Mouse (Mus musculus): ENCODE measurements around the gene Stra6. TPM values are rescaled to one million over a fixed set of nuclear protein-coding genes. Genes with fewer than 3 reads are reported as not detected.

Gene Stra6
- polyA plus RNA-seq, 2 experiments = 13.1 to 22.0 TPM

DNA sequence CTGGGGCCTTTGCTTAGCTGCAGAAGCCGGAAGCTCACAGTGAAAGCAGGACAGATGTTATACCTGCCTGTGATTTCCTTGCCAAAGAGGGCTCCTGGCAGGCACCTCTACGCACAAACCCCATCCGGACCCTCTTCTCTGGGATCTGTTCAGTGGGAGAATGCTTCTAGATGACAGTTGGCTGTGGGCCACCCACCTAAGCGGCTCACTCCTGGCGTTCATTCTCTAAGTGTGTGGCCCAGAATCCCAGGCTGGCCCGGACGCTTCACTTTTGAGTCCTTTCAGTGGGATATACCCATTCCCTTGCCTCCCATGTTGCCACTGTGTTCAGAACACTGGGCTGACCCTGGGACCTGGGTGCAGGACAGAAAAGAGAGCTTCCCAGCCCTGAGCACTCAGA is 23.3 kb downstream of the Stra6 start:
- no peaks in the 10 kb centered on the region for H3K36me3 ChIP-seq (ENCODE audit: control insufficient read depth, insufficient read depth, low read length)
- WGBS = 49% methylated on average over 7 of the region's 7 CpGs
- no peak overlapping the region for H3K27ac ChIP-seq (replicated peaks; ENCODE audit: low read depth, low read length)
- H3K4me2 ChIP-seq (replicated peaks; ENCODE audit: low read depth, low read length, severe bottlenecking) = no peak overlapping the region
- DNase-seq (ENCODE audit: low spot score) (no peak), ATAC-seq (ENCODE audit: low FRiP score, low read depth) (no peak)
- peaks cover 42% of the 10 kb centered on the region for H3K4me1 ChIP-seq (ENCODE audit: control insufficient read depth, insufficient read depth, low read length)
- H3K9me3 ChIP-seq (ENCODE audit: control insufficient read depth, low read length) = no peaks in the 10 kb centered on the region
- no peak overlapping the region for H3K4me3 ChIP-seq (replicated peaks; ENCODE audit: low read length)
- H3K9ac ChIP-seq (ENCODE audit: low read depth, low read length, severe bottlenecking) = 0 out of 2 replicates have a peak overlapping the region, but pooled peaks have one; percentile 4
- no peak for TF ChIP-seq POLR2A (IDR thresholded peaks at IDR 0.05; ENCODE audit: borderline replicate concordance, extremely low read depth, insufficient read depth, insufficient read length)
- no peaks in the 10 kb centered on the region; the same call in 1 of the 2 replicates for H3K27me3 ChIP-seq (ENCODE audit: control insufficient read depth, insufficient read depth, low read length)

DNA sequence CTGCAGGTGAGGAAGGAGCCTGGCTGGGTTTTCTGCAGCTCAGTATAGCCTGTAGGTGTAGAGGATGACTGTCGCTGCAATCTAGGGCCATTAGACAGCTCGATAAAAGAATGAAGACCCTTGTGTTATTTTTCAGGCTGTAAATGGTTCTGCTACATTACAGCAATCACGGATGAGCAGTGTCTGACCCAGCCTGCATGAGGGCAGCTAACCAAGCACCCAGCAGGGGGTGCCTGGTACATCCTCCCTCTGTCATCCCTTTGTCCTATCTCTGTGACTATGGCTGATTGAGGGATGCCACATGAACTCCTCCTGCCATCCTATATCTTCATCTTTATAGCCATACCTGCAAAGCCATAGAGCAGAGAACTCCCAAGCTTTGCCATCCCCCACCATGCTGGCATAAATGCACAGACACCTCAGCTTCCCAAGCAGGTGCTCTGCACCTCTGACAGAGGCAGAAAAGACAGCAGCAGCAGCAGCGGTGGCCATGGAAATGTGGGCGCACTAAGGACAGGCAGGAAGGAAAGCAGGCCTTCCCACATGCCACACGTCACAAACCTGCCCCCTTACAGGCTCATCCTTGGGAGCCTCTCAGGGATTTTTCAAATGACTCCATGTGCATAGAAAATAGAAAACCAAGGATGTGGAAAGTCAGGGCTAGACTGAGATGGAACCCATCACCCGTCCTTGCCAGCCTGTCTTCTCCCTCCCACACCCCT is 23.9 kb downstream of the Stra6 start:
- Histone ChIP-seq H3K27me3 (ENCODE audit: control insufficient read depth, insufficient read depth, low read length) (no peaks in the 10 kb centered on the region; the same call in 1 of the 2 replicates), H3K4me3 (replicated peaks; ENCODE audit: low read length) (no peak overlapping the region), H3K27ac (replicated peaks; ENCODE audit: low read depth, low read length) (no peak overlapping the region), H3K9ac (ENCODE audit: low read depth, low read length, severe bottlenecking) (no peak overlapping the region), H3K9me3 (ENCODE audit: control insufficient read depth, low read length) (no peaks in the 10 kb centered on the region), H3K4me1 (ENCODE audit: control insufficient read depth, insufficient read depth, low read length) (peaks cover 48% of the 10 kb centered on the region), H3K36me3 (ENCODE audit: control insufficient read depth, insufficient read depth, low read length) (no peaks in the 10 kb centered on the region), H3K4me2 (replicated peaks; ENCODE audit: low read depth, low read length, severe bottlenecking) (no peak overlapping the region)
- no peak for DNase-seq (ENCODE audit: low spot score)
- WGBS = 64% methylated on average over 7 of the region's 7 CpGs
- no peak for TF ChIP-seq POLR2A (IDR thresholded peaks at IDR 0.05; ENCODE audit: borderline replicate concordance, extremely low read depth, insufficient read depth, insufficient read length)
- ATAC-seq (ENCODE audit: low FRiP score, low read depth) = no peak

DNA sequence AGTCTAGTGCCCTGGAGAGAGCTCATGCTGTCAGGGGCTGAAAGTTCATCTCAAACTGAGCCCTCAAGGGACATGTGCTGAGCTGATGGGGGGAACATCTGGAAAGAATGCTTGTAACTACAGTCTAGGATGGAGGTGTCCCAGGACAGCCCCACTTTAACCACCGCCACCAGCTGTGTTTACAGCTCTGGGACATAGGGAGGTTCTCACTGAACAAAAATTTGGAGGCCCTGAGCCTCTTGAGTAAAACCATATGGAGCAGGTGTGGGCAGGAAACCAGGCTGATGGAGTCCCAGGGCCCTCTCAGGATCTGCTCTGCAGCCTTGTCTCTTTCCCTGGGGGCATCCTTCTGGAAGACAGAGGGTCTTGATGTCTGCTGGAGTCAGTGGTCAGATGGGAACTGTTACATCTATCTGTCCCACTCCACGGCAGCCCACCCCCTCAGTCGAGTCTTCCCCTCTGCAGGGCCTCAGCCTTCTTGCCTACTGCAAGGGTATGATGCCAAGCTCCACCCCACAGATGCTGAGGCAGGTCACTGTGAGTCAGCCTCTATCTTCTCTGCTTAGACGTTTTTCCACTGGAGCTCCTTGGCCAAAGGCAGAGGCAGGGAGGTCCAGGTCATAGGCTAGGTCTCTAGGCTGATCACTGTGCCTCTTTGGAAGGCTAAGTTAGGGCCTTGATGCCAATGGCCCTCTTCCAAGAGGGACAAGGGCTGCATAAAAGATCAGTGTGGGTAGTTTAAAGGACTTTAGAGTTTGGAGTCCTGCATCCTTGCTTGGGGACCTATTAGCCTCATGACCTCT is 28.2 kb downstream of the Stra6 start:
- Histone ChIP-seq H3K4me2 (replicated peaks; ENCODE audit: low read depth, low read length, severe bottlenecking) (no peak overlapping the region), H3K4me3 (replicated peaks; ENCODE audit: low read length) (no peak overlapping the region), H3K27ac (replicated peaks; ENCODE audit: low read depth, low read length) (no peak overlapping the region), H3K4me1 (ENCODE audit: control insufficient read depth, insufficient read depth, low read length) (peaks cover 21% of the 10 kb centered on the region), H3K27me3 (ENCODE audit: control insufficient read depth, insufficient read depth, low read length) (no peaks in the 10 kb centered on the region), H3K9me3 (ENCODE audit: control insufficient read depth, low read length) (no peaks in the 10 kb centered on the region), H3K36me3 (ENCODE audit: control insufficient read depth, insufficient read depth, low read length) (no peaks in the 10 kb centered on the region), H3K9ac (ENCODE audit: low read depth, low read length, severe bottlenecking) (no peak overlapping the region)
- no peak for TF ChIP-seq POLR2A (IDR thresholded peaks at IDR 0.05; ENCODE audit: borderline replicate concordance, extremely low read depth, insufficient read depth, insufficient read length)
- peak; percentile 87 for ATAC-seq (ENCODE audit: low FRiP score, low read depth)
- 9% methylated on average over 4 of the region's 4 CpGs for WGBS
- peak; percentile 78 for DNase-seq (ENCODE audit: low spot score)

DNA sequence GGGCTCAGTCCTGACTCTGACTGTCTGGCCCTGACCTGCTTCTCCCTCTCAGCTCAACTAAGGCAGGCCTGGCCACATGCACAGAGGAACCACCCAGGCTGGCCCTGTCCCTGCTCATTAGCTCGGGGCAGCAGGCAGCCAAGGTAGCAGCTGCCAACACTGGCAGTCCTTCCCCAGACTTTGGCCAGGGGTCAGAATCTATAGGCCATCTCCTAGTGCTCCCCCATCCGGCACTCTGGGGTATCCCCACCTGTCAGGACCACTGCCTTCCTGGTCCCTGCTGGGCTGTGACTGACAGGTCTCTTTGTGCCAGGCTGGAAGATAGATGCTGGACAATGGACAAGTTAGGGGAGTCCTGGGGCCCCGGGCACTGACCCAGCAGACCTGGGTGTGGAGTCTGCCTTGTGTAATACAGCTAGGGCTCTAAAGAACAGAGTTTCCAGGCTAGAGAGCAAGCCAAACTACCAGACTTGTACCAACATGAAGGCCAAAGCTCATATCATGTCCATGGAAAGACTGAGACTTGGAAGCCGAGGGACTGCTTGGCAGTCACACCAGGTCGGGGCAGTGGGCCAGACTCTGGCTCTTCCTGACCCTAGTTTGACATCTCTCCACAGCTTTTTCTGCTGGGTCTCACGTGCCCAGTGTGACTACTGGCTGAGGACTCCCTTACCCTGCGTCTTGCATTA is 29.1 kb downstream of the Stra6 start:
- Histone ChIP-seq H3K9ac (ENCODE audit: low read depth, low read length, severe bottlenecking) (no peak overlapping the region), H3K4me2 (replicated peaks; ENCODE audit: low read depth, low read length, severe bottlenecking) (no peak overlapping the region), H3K9me3 (ENCODE audit: control insufficient read depth, low read length) (no peaks in the 10 kb centered on the region), H3K4me3 (replicated peaks; ENCODE audit: low read length) (no peak overlapping the region), H3K36me3 (ENCODE audit: control insufficient read depth, insufficient read depth, low read length) (no peaks in the 10 kb centered on the region), H3K27me3 (ENCODE audit: control insufficient read depth, insufficient read depth, low read length) (no peaks in the 10 kb centered on the region), H3K4me1 (ENCODE audit: control insufficient read depth, insufficient read depth, low read length) (peaks cover 17% of the 10 kb centered on the region), H3K27ac (replicated peaks; ENCODE audit: low read depth, low read length) (no peak overlapping the region)
- 72% methylated on average over 7 of the region's 7 CpGs for WGBS
- TF ChIP-seq POLR2A (IDR thresholded peaks at IDR 0.05; ENCODE audit: borderline replicate concordance, extremely low read depth, insufficient read depth, insufficient read length) = no peak
- DNase-seq (ENCODE audit: low spot score) = no peak
- no peak for ATAC-seq (ENCODE audit: low FRiP score, low read depth)

DNA sequence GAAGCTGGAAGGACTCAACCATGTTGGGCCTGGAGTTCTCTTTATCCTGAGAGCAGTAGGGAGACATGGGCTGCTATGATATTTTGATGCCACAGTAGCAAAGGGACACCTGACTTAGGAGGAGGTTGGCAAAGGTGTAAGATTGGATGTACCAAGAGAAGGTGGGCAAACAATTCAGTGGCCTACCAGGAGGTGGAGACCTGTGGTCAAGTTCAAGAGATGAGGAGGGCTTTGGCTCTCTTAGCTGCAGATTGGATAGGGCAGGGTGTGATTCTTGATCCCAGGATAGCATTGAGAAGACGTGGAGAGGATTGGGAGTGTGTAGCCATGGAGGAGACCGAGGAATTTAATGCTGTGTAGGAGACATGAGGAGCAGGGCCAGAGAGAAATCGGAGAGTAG is 30.2 kb downstream of the Stra6 start:
- TF ChIP-seq POLR2A (IDR thresholded peaks at IDR 0.05; ENCODE audit: borderline replicate concordance, extremely low read depth, insufficient read depth, insufficient read length) = no peak
- ATAC-seq (ENCODE audit: low FRiP score, low read depth) (no peak), DNase-seq (ENCODE audit: low spot score) (no peak)
- Histone ChIP-seq H3K9me3 (ENCODE audit: control insufficient read depth, low read length) (no peaks in the 10 kb centered on the region), H3K4me3 (replicated peaks; ENCODE audit: low read length) (no peak overlapping the region), H3K27me3 (ENCODE audit: control insufficient read depth, insufficient read depth, low read length) (no peaks in the 10 kb centered on the region), H3K36me3 (ENCODE audit: control insufficient read depth, insufficient read depth, low read length) (no peaks in the 10 kb centered on the region), H3K4me2 (replicated peaks; ENCODE audit: low read depth, low read length, severe bottlenecking) (no peak overlapping the region), H3K27ac (replicated peaks; ENCODE audit: low read depth, low read length) (no peak overlapping the region), H3K9ac (ENCODE audit: low read depth, low read length, severe bottlenecking) (no peak overlapping the region), H3K4me1 (ENCODE audit: control insufficient read depth, insufficient read depth, low read length) (peaks cover 17% of the 10 kb centered on the region)
- 67% methylated on average over 3 of the region's 3 CpGs for WGBS

Measured in limb, embryonic 14.5 days (tissue).